Mouse (Mus musculus): ENCODE results near the gene 9230112D13Rik. TPM values are rescaled to one million over a fixed set of nuclear protein-coding genes. Genes with fewer than 3 reads are reported as not detected.

Gene 9230112D13Rik
- polyA plus RNA-seq, 1 experiment from 2014 or later: not detected

GRCm38 (mm10) chr14:34565711-34566110 lies 43.1 kb upstream of the 9230112D13Rik start:
- no peaks in the 10 kb centered on the region for H3K27me3 ChIP-seq (ENCODE audit: control insufficient read depth, insufficient read depth, low read length)
- no peaks in the 10 kb centered on the region for H3K36me3 ChIP-seq (ENCODE audit: control insufficient read depth, insufficient read depth, low read length)
- no peak overlapping the region for H3K27ac ChIP-seq (ENCODE audit: low read depth, low read length)
- H3K4me1 ChIP-seq (replicated peaks; ENCODE audit: control insufficient read depth, insufficient read depth, low read length): no peaks in the 10 kb centered on the region
- no peaks in the 10 kb centered on the region for H3K9me3 ChIP-seq (ENCODE audit: control insufficient read depth, low read length)
- H3K4me3 ChIP-seq (ENCODE audit: low read depth, low read length): no peak overlapping the region
- DNase-seq (ENCODE audit: low spot score) (no peak), ATAC-seq (ENCODE audit: low FRiP score) (no peak)
- H3K9ac ChIP-seq (ENCODE audit: low read depth, low read length): no peak overlapping the region
- 79% methylated on average over 17 of the region's 17 CpGs for WGBS
- H3K4me2 ChIP-seq (replicated peaks; ENCODE audit: low read depth, low read length): no peak overlapping the region

DNA sequence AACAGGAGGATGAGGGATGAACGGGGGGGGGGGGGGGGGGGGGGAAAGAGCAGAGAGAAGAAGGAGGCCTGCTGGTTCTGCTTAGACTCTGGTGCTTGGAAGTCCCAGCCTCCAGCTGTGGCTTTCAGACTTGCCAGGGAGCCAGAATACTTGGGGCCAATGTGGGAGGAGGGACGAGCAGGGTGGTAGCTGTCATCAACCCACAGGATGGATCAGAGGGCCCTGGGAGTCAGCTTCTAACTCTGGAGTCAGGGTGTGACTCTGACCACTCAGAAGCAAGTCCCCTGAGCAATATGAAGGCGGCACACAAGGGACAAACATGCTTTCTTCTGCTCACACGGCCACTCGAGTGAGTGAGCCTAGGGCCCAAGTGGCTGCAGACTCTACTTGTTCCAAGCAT lies 42.0 kb upstream of the 9230112D13Rik start:
- H3K27me3 ChIP-seq (ENCODE audit: control insufficient read depth, insufficient read depth, low read length): no peaks in the 10 kb centered on the region
- H3K4me1 ChIP-seq (replicated peaks; ENCODE audit: control insufficient read depth, insufficient read depth, low read length): no peaks in the 10 kb centered on the region
- no peak overlapping the region for H3K4me2 ChIP-seq (replicated peaks; ENCODE audit: low read depth, low read length)
- 74% methylated on average over 4 of the region's 5 CpGs for WGBS
- H3K9me3 ChIP-seq (ENCODE audit: control insufficient read depth, low read length): no peaks in the 10 kb centered on the region
- no peak overlapping the region for H3K9ac ChIP-seq (ENCODE audit: low read depth, low read length)
- H3K4me3 ChIP-seq (ENCODE audit: low read depth, low read length): no peak overlapping the region
- ATAC-seq (ENCODE audit: low FRiP score): no peak
- no peak for DNase-seq (ENCODE audit: low spot score)
- no peak overlapping the region for H3K27ac ChIP-seq (ENCODE audit: low read depth, low read length)
- no peaks in the 10 kb centered on the region for H3K36me3 ChIP-seq (ENCODE audit: control insufficient read depth, insufficient read depth, low read length)

DNA sequence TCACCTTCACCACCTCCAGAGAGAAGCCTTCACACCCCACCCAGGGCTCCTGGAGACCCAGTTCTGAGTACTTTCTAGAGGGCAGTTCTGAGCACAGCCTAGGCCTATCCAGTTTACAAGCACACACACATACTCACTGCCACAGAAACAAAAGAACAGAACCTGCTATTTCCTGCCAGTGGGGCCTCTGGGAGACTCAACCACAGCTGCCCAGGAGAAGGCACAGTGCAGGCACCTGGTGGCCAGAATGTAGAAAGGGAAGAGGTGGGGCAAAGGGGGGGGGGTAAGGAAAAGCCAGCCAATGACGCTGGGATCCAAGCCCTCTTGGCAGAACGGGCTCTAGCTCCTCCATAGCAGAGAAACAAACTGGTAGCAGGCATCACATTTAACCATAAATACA lies 39.8 kb upstream of the 9230112D13Rik start:
- Histone ChIP-seq H3K9ac (ENCODE audit: low read depth, low read length) (no peak overlapping the region), H3K9me3 (ENCODE audit: control insufficient read depth, low read length) (no peaks in the 10 kb centered on the region), H3K4me1 (replicated peaks; ENCODE audit: control insufficient read depth, insufficient read depth, low read length) (no peaks in the 10 kb centered on the region), H3K27me3 (ENCODE audit: control insufficient read depth, insufficient read depth, low read length) (no peaks in the 10 kb centered on the region), H3K36me3 (ENCODE audit: control insufficient read depth, insufficient read depth, low read length) (no peaks in the 10 kb centered on the region), H3K4me2 (replicated peaks; ENCODE audit: low read depth, low read length) (no peak overlapping the region), H3K27ac (ENCODE audit: low read depth, low read length) (no peak overlapping the region), H3K4me3 (ENCODE audit: low read depth, low read length) (no peak overlapping the region)
- 40% methylated on average over 2 of the region's 2 CpGs for WGBS
- DNase-seq (ENCODE audit: low spot score) (no peak), ATAC-seq (ENCODE audit: low FRiP score) (no peak)

- H3K27ac ChIP-seq (ENCODE audit: low read depth, low read length): no peak overlapping the region
- no peak overlapping the region for H3K4me3 ChIP-seq (ENCODE audit: low read depth, low read length)
- no peak overlapping the region for H3K4me2 ChIP-seq (replicated peaks; ENCODE audit: low read depth, low read length)
- 95% methylated on average over 8 of the region's 8 CpGs for WGBS
- ATAC-seq (ENCODE audit: low FRiP score) (no peak), DNase-seq (ENCODE audit: low spot score) (no peak)
- H3K9ac ChIP-seq (ENCODE audit: low read depth, low read length): no peak overlapping the region
- no peaks in the 10 kb centered on the region for H3K36me3 ChIP-seq (ENCODE audit: control insufficient read depth, insufficient read depth, low read length)
- H3K27me3 ChIP-seq (ENCODE audit: control insufficient read depth, insufficient read depth, low read length): no peaks in the 10 kb centered on the region
- H3K9me3 ChIP-seq (ENCODE audit: control insufficient read depth, low read length): no peaks in the 10 kb centered on the region
- H3K4me1 ChIP-seq (replicated peaks; ENCODE audit: control insufficient read depth, insufficient read depth, low read length): no peaks in the 10 kb centered on the region
Measured at GRCm38 (mm10) chr14:34561647-34562046, 39.0 kb upstream of the 9230112D13Rik start.

DNA sequence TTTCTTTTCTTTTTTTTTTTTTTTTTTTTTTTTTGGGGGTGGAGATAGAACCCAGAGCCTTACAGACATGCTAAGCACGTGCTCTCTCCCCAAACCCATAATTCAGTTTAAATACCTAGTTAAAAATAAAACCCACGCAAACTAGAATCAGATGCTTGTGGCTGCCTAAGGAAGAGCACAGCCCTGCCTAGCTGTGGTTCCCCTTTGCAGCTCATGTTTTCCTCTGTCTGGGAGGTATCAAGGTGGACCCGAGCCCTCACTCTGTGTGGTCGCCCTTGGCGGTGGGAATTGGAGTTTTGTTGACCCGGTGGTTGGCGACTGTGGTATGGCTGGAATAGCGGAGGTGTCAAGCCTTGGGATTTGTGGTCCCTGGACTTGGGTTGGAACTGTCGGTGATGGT lies 36.3 kb upstream of the 9230112D13Rik start:
- no peak for ATAC-seq (ENCODE audit: low FRiP score)
- no peak overlapping the region for H3K4me3 ChIP-seq (ENCODE audit: low read depth, low read length)
- H3K36me3 ChIP-seq (ENCODE audit: control insufficient read depth, insufficient read depth, low read length): no peaks in the 10 kb centered on the region
- H3K4me2 ChIP-seq (replicated peaks; ENCODE audit: low read depth, low read length): no peak overlapping the region
- H3K9ac ChIP-seq (ENCODE audit: low read depth, low read length): no peak overlapping the region
- no peaks in the 10 kb centered on the region for H3K4me1 ChIP-seq (replicated peaks; ENCODE audit: control insufficient read depth, insufficient read depth, low read length)
- DNase-seq (ENCODE audit: low spot score): no peak
- no peak overlapping the region for H3K27ac ChIP-seq (ENCODE audit: low read depth, low read length)
- H3K27me3 ChIP-seq (ENCODE audit: control insufficient read depth, insufficient read depth, low read length): no peaks in the 10 kb centered on the region
- 90% methylated on average over 9 of the region's 9 CpGs for WGBS
- H3K9me3 ChIP-seq (ENCODE audit: control insufficient read depth, low read length): no peaks in the 10 kb centered on the region

DNA sequence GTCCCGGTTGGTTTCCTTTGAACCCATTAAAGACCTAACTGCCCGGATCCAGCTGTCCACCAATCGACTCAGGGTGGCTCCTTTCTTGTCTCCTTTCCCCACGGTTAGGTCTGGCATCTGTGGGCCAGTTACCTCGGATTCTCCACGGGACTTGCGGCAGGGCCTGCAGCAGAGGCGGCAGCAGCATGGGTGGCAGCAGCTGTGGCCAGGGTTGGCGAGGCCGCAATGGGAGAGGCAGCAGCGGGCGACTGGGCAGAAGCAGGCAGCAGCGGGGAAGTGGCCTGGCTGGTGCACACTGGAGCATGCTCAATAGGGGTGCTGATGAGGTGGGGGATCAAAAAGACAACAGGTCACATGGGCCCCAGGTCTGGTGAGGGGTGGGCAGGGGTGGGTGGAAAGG lies 32.6 kb upstream of the 9230112D13Rik start:
- H3K9me3 ChIP-seq (ENCODE audit: control insufficient read depth, low read length): no peaks in the 10 kb centered on the region
- H3K4me1 ChIP-seq (replicated peaks; ENCODE audit: control insufficient read depth, insufficient read depth, low read length): no peaks in the 10 kb centered on the region
- DNase-seq (ENCODE audit: low spot score) (no peak), ATAC-seq (ENCODE audit: low FRiP score) (no peak; the same call in 1 of the 2 replicates)
- H3K4me3 ChIP-seq (ENCODE audit: low read depth, low read length): no peak overlapping the region
- H3K9ac ChIP-seq (ENCODE audit: low read depth, low read length): no peak overlapping the region
- no peaks in the 10 kb centered on the region for H3K27me3 ChIP-seq (ENCODE audit: control insufficient read depth, insufficient read depth, low read length)
- no peak overlapping the region for H3K4me2 ChIP-seq (replicated peaks; ENCODE audit: low read depth, low read length)
- H3K27ac ChIP-seq (ENCODE audit: low read depth, low read length): no peak overlapping the region
- H3K36me3 ChIP-seq (ENCODE audit: control insufficient read depth, insufficient read depth, low read length): no peaks in the 10 kb centered on the region
- WGBS: 76% methylated on average over 13 of the region's 13 CpGs

DNA sequence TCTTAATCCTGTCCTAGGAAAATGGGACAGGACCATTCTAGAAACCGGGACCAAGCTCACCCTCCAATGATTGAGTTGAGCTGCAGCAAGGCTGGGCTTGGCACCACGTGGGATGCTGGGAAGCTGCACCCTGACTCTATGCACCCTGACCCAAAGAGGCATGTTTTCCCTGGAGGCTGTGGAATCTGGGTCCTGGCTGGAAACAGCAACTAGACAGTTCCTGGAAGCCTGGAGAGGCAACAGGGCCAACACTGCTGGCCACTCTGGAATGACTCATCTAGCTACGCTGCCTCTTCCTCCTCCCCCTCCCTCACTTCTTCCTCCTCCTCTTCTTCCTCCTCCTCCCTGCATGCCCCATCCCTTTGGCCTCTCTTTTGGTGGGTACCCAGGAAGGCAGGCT lies 31.4 kb upstream of the 9230112D13Rik start:
- Histone ChIP-seq H3K4me2 (replicated peaks; ENCODE audit: low read depth, low read length) (no peak overlapping the region), H3K9ac (ENCODE audit: low read depth, low read length) (no peak overlapping the region), H3K27me3 (ENCODE audit: control insufficient read depth, insufficient read depth, low read length) (no peaks in the 10 kb centered on the region), H3K4me1 (replicated peaks; ENCODE audit: control insufficient read depth, insufficient read depth, low read length) (no peaks in the 10 kb centered on the region), H3K27ac (ENCODE audit: low read depth, low read length) (no peak overlapping the region), H3K9me3 (ENCODE audit: control insufficient read depth, low read length) (no peaks in the 10 kb centered on the region), H3K4me3 (ENCODE audit: low read depth, low read length) (no peak overlapping the region), H3K36me3 (ENCODE audit: control insufficient read depth, insufficient read depth, low read length) (no peaks in the 10 kb centered on the region)
- no peak for DNase-seq (ENCODE audit: low spot score)
- 63% methylated on average over 3 of the region's 3 CpGs for whole genome bisulfite sequencing
- ATAC-seq (ENCODE audit: low FRiP score): no peak

DNA sequence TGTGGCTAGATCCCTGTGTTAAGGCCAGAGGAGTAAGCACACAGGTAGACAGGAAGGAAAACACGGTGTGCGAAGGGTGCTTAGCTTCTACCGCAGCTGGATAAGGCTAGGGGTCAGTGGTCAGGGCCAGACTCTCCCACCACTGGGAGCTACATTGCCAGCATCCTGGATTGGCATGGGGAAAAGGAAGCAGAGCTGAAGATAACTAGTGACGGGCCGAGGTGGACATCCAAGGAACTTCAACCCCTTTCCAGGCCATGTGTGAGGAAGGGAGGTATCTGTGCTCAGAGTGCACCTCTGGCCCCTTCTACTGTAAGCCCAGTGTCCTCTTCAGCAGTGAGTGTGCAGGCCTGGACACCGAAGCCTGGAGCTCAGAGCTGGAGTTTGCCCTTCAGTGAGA lies 30.9 kb upstream of the 9230112D13Rik start:
- no peak for DNase-seq (ENCODE audit: low spot score)
- ATAC-seq (ENCODE audit: low FRiP score): no peak
- 83% methylated on average over 6 of the region's 6 CpGs for WGBS
- Histone ChIP-seq H3K4me2 (replicated peaks; ENCODE audit: low read depth, low read length) (no peak overlapping the region), H3K27ac (ENCODE audit: low read depth, low read length) (no peak overlapping the region), H3K4me3 (ENCODE audit: low read depth, low read length) (no peak overlapping the region), H3K9ac (ENCODE audit: low read depth, low read length) (no peak overlapping the region), H3K9me3 (ENCODE audit: control insufficient read depth, low read length) (no peaks in the 10 kb centered on the region), H3K4me1 (replicated peaks; ENCODE audit: control insufficient read depth, insufficient read depth, low read length) (peaks cover 1% of the 10 kb centered on the region; the same call in 1 of the 2 replicates), H3K36me3 (ENCODE audit: control insufficient read depth, insufficient read depth, low read length) (no peaks in the 10 kb centered on the region), H3K27me3 (ENCODE audit: control insufficient read depth, insufficient read depth, low read length) (no peaks in the 10 kb centered on the region)

- Histone ChIP-seq H3K9ac (ENCODE audit: low read depth, low read length) (no peak overlapping the region), H3K4me1 (replicated peaks; ENCODE audit: control insufficient read depth, insufficient read depth, low read length) (peaks cover 2% of the 10 kb centered on the region; the same call in 1 of the 2 replicates), H3K36me3 (ENCODE audit: control insufficient read depth, insufficient read depth, low read length) (no peaks in the 10 kb centered on the region), H3K27me3 (ENCODE audit: control insufficient read depth, insufficient read depth, low read length) (no peaks in the 10 kb centered on the region), H3K4me3 (ENCODE audit: low read depth, low read length) (no peak overlapping the region), H3K27ac (ENCODE audit: low read depth, low read length) (no peak overlapping the region), H3K9me3 (ENCODE audit: control insufficient read depth, low read length) (no peaks in the 10 kb centered on the region), H3K4me2 (replicated peaks; ENCODE audit: low read depth, low read length) (no peak overlapping the region)
- DNase-seq (ENCODE audit: low spot score) (no peak), ATAC-seq (ENCODE audit: low FRiP score) (no peak)
- 90% methylated on average over 5 of the region's 5 CpGs for WGBS
Measured at GRCm38 (mm10) chr14:34552226-34552625, 29.6 kb upstream of the 9230112D13Rik start.
